Mouse (Mus musculus) frontal cortex, adult 2 months (tissue): ENCODE measurements around the gene Pcbp2. TPM values are rescaled to one million over a fixed set of nuclear protein-coding genes. Genes with fewer than 3 reads are reported as not detected.

Source experiments
- DNase-seq, 2 experiments: peaks; one replicate each; pipeline ENCODE4 v3.0.0; 2022; ENCODE audit warnings: low spot score in 1 of 2; ENCODE audit errors: extremely low spot score in 1 of 2
- polyA plus RNA-seq: library from polyadenylated mRNA; depleted of rRNA; stranded (reverse); fragments of >200 nt; gene quantifications from 2 replicates; pipeline ENCODE4 v1.2.3, GENCODE M21; 2012

Pcbp2 gene
- polyA plus RNA-seq, 1 experiment: 576 TPM

GRCm38 (mm10) chr15:102519211-102520141 lies 49.1 kb downstream of the Pcbp2 start:
- DNase-seq: no peak

GRCm38 (mm10) chr15:102520416-102520815 lies 50.1 kb downstream of the Pcbp2 start:
- no peak for DNase-seq

GRCm38 (mm10) chr15:102521480-102521879 lies 51.1 kb downstream of the Pcbp2 start:
- DNase-seq: no peak

GRCm38 (mm10) chr15:102524892-102525485 lies 54.6 kb downstream of the Pcbp2 start, which contains the start of gene Npff:
Npff (minus strand) TSS chr15:102524942.
- DNase-seq: peak; percentile 71 to 91

- no peak for DNase-seq
Measured at GRCm38 (mm10) chr15:102526111-102527002, 56.0 kb downstream of the Pcbp2 start.

GRCm38 (mm10) chr15:102527936-102528335 lies 57.6 kb downstream of the Pcbp2 start:
- DNase-seq: no peak

GRCm38 (mm10) chr15:102528396-102528795 lies 58.1 kb downstream of the Pcbp2 start:
- DNase-seq: no peak

- DNase-seq: no peak
Measured at GRCm38 (mm10) chr15:102530566-102530965, 60.2 kb downstream of the Pcbp2 start.

- no peak for DNase-seq
Measured at GRCm38 (mm10) chr15:102531586-102531985, 61.2 kb downstream of the Pcbp2 start.

- DNase-seq: no peak
Measured at GRCm38 (mm10) chr15:102532106-102532900, 62.0 kb downstream of the Pcbp2 start.

GRCm38 (mm10) chr15:102533926-102534325 lies 63.6 kb downstream of the Pcbp2 start:
- DNase-seq: no peak

GRCm38 (mm10) chr15:102544801-102545200 lies 74.5 kb downstream of the Pcbp2 start:
- no peak for DNase-seq

- DNase-seq: no peak
Measured at GRCm38 (mm10) chr15:102546246-102546645, 75.9 kb downstream of the Pcbp2 start.

- DNase-seq: peak; percentile 86 to 94
Measured at GRCm38 (mm10) chr15:102546677-102547427, 76.5 kb downstream of the Pcbp2 start.

GRCm38 (mm10) chr15:102547478-102547877 lies 77.1 kb downstream of the Pcbp2 start:
- DNase-seq: no peak
